Mouse (Mus musculus) naive thymus-derived CD4-positive, alpha-beta T cell, adult 5 months (primary cell): ENCODE measurements around the gene Ttll6. TPM values are rescaled to one million over a fixed set of nuclear protein-coding genes. Genes with fewer than 3 reads are reported as not detected.

Experiments used
- polyA plus RNA-seq: library from polyadenylated mRNA; unstranded; fragments of 100-300 nt; shearing (Covaris generic); gene quantifications from one replicate; pipeline ENCODE4 v1.2.1, GENCODE M21; 2017

Gene Ttll6
- not detected for polyA plus RNA-seq

DNA sequence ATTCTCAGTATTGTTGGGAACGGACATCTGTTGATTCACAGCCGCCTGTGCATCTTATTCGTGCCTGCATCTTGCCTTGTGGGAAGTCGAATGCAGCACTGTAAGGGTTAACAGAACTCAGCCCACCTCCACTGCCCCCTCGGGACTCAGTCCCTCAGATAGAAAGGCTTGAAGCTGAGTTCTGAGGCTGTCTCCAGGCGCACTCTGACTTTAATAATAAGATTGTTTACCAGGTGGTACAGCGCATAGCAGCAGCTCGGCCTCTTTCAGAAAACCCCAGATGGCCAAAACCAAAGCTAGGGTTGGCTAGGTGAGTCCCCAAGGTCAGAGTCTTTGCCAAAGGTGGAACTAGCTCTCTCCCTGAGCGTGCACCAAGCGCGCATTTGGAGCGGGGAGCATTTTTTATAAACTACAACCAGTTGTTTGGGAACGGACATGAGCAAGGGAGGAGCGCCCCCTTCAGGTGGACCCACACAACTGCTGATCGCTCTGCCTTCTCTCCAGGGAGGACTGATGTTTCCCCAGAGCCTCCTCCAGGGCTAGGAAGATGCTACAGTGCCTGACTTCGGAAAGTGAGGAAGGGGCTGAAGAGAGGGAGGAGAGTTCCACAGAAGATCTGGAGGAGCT, at the start of gene Ttll6:
Gene Ttll6, plus strand, starts transcription at position 548 of the 627 bp plus-strand sequence.

DNA sequence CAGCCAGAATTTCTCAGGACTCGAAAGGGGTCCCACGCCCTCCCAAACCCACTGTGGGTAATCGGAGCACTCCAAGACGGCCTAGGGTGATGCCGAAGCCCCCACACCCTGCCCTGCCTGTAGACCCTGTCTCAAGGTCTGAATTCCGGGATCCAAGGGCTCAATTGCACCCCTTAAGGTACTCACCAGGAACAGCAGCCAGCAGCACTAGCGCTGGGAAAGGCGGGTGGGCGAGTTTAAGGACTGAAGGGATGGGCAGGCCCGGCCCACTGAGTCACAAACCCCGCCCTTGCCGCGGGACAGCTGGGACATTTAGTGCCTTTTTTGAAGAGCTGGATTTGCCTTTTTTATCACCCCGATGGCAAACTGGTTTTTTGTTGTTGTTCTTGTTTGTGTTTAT, 21.8 kb upstream of the Ttll6 start, which contains the start of gene Calcoco2:
Gene Calcoco2, minus strand, starts transcription at position 214 of the 400 bp plus-strand sequence.

DNA sequence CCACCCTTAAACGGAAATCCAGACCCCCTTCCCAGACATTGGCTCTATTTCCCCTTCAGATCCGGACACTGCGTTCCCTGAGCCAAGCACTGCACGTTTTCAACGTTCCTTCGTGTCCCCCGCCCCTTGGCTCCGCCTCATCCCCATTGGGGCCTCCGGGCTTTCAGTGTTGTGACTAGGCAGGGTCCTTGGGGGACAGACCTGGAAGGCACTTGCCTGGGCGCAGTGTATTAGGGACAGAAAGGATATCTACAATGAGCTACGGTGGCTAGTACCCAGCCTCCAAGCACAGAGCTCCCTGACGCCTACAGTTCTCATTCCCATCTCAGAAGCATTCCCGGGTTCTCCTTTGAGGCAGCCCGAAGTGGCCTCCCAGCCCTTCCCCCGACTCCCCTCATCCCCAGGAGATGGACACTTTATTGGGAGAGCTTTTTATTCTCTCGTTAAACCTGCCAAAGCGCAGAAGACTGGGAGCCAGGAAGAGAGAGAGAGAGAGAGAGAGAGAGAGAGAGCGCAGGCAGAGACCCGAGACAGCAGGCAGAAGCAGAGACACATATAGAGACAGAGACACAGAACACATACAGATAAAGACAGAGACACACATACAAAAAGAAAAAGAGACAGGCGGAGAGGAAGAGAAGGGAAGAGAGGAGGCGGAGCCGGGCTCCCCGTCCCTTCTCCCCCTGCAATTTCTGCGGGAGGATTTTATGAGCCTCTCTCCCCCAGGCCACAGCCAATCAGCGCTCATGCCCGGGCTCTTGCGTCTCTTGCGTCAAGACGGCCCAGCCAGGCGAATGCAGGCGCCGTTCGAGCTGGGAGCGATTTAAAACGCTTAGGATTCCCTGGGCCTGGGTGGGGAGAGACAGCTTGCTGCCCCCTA, 60.2 kb downstream of the Ttll6 start, which contains the start of gene Hoxb13:
Gene Hoxb13, plus strand, starts transcription at position 796 of the 880 bp plus-strand sequence.

Other genes with a start within 250 kb of the Ttll6 start
- gene B4galnt2, start 218.9 kb upstream of the Ttll6 start, polyA plus RNA-seq = not detected
- gene Igf2bp1, start 127.8 kb upstream of the Ttll6 start, polyA plus RNA-seq = 0.06 TPM
- not detected for gene Gip, start 109.2 kb upstream of the Ttll6 start, polyA plus RNA-seq
- 54.2 TPM for gene Snf8, start 98.9 kb upstream of the Ttll6 start, polyA plus RNA-seq
- 46.6 TPM for gene Ube2z, start 68.4 kb upstream of the Ttll6 start, polyA plus RNA-seq
- gene Atp5g1, start 58.1 kb upstream of the Ttll6 start, polyA plus RNA-seq = 247 TPM
- gene Calcoco2, start 21.8 kb upstream of the Ttll6 start, polyA plus RNA-seq = not detected
- not detected for gene Hoxb13, start 60.5 kb downstream of the Ttll6 start, polyA plus RNA-seq
- not detected for gene Hoxb9, start 137.7 kb downstream of the Ttll6 start, polyA plus RNA-seq
- not detected for gene Hoxb8, start 148.1 kb downstream of the Ttll6 start, polyA plus RNA-seq
- not detected for gene Hoxb7, start 152.8 kb downstream of the Ttll6 start, polyA plus RNA-seq
- not detected for gene Hoxb6, start 158.7 kb downstream of the Ttll6 start, polyA plus RNA-seq
- not detected for gene Hoxb5, start 169.6 kb downstream of the Ttll6 start, polyA plus RNA-seq
- gene Hoxb4, start 184.5 kb downstream of the Ttll6 start, polyA plus RNA-seq = 0.22 TPM
- gene Hoxb3, start 189.5 kb downstream of the Ttll6 start, polyA plus RNA-seq = not detected
- not detected for gene Hoxb2, start 216.7 kb downstream of the Ttll6 start, polyA plus RNA-seq
- gene Hoxb1, start 232.0 kb downstream of the Ttll6 start, polyA plus RNA-seq = not detected